Mouse (Mus musculus): ENCODE measurements around the gene Vmn1r219. TPM values are rescaled to one million over a fixed set of nuclear protein-coding genes. Genes with fewer than 3 reads are reported as not detected.

Vmn1r219 gene
- polyA plus RNA-seq (2012; rRNA removed): not detected in 2 replicates

DNA sequence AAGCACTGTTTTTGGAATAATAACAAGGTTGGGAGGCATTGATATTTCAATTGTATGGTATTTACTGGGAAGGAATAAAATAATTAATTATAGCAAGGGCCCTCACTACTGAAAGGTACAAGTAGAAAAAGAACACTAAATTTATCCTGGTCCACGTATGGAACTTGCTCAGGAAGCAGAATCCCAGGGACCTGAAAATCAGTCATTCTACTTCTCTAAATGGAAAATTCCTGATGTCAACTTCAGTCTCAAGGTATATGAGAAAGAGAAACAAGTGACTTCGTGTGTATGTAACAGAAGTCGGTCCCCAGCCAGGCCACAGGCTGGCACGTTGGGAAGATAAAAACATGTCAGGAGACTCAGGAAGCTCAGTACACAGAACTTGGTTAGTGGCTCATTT lies at the start of gene Vmn1r219:
Gene Vmn1r219 (plus strand): TSS at position 301 of the 400 bp plus-strand sequence.

DNA sequence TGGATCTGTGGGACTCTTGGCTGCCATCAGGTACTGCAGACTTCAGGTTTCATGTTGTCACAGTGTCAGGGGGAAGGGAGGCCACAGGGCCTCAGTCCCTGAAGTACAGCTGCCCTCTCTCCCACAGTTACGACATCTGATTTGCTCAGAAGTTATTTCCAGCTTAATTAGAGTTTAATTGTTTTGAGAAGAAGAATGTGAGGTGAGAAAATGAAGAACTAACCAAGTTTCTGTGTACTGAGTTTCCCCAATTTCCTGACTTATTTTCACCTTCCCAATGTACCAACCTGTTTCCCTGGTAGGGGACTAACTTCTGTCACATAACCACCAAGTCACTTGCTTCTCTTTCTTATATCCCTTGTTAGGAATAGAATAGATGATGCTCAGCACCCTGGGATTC lies 41.0 kb upstream of the Vmn1r219 start, which contains the start of gene Vmn1r217:
Gene Vmn1r217 (minus strand): TSS at position 101 of the 400 bp plus-strand sequence.

DNA sequence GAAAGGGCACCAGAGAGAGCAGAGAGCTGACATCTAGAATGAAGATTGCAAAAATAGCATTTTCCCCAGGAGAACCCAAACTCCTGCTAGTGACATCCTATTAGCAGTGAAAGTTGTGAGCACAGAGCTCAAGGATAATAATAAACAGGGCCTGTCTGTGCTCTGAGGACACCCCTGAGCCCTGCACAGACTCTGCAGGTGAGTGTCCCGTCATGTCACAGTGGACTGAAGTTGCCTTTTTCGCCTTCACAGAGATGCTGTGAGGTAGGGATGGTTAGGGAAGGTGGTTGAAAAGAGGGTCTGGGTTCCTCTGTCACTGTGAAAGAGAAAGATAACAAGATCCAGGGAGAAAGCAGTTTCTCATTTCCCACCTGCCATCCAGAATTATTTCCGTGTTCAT lies 26.0 kb upstream of the Vmn1r219 start, which contains the start of gene Vmn1r218:
Gene Vmn1r218 (plus strand): TSS at position 57 of the 400 bp plus-strand sequence.

DNA sequence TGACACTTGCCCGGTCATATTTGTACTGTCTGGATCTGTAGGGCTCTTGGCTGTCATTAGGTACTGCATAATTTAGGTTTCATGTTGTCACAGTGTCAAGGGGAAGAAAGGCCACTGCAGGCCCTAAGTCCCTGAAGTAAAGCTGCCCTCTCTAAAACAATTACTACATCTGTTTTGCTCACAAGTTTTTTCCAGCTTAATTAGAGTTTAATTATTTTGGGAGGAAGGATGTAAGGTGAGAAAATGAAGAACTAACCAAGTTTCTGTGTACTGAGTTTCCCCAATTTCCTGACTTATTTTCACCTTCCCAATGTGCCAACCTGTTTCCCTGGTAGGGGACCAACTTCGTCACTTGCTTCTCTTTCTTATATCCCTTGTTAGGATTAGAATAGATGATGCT lies 28.8 kb downstream of the Vmn1r219 start, which contains the start of gene Vmn1r220:
Gene Vmn1r220 (minus strand): TSS at position 101 of the 400 bp plus-strand sequence.

DNA sequence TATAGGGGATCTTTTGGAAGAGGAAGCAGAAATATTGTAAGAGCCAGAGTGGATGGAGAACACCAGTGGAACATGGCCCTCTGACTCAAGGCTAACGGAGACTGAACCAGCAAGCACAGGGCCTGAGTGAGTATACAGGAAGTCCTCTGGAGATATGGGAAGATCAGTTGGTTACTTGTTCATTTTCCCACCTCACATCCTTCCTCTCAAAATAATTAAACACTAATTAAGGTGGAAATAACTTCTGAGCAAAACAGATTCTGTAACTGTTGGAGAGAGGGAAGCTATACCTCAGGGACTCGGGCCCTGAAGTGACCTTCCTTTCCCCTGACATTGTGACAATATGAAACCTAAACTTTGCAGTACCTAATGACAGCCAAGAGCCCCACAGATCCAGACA lies 54.7 kb downstream of the Vmn1r219 start, which contains the start of gene Vmn1r221:
Gene Vmn1r221 (plus strand): TSS at position 301 of the 400 bp plus-strand sequence.

Other genes with a start within 250 kb of the Vmn1r219 start
- gene Vmn1r213, start 151.7 kb upstream of the Vmn1r219 start, polyA plus RNA-seq (2012; rRNA removed): not detected in 2 replicates
- not detected in 2 replicates for gene Vmn1r214, start 128.9 kb upstream of the Vmn1r219 start, polyA plus RNA-seq (2012; rRNA removed)
- gene Vmn1r215, start 91.3 kb upstream of the Vmn1r219 start, polyA plus RNA-seq (2012; rRNA removed): not detected in 2 replicates
- not detected in 2 replicates for gene Vmn1r217, start 41.1 kb upstream of the Vmn1r219 start, polyA plus RNA-seq (2012; rRNA removed)
- gene Vmn1r218, start 26.2 kb upstream of the Vmn1r219 start, polyA plus RNA-seq (2012; rRNA removed): not detected in 2 replicates
- gene Vmn1r220, start 28.7 kb downstream of the Vmn1r219 start, polyA plus RNA-seq (2012; rRNA removed): not detected in 2 replicates
- gene Vmn1r221, start 54.8 kb downstream of the Vmn1r219 start, polyA plus RNA-seq (2012; rRNA removed): not detected in 2 replicates
- not detected in 2 replicates for gene Vmn1r222, start 76.6 kb downstream of the Vmn1r219 start, polyA plus RNA-seq (2012; rRNA removed)
- not detected in 2 replicates for gene Vmn1r223, start 87.8 kb downstream of the Vmn1r219 start, polyA plus RNA-seq (2012; rRNA removed)
- 6.0 and 6.7 TPM in 2 replicates for gene Zfp322a, start 209.9 kb downstream of the Vmn1r219 start, polyA plus RNA-seq (2012; rRNA removed)

Measured in liver, embryonic 14 days (tissue).